Mouse (Mus musculus) myocyte (in vitro differentiated cells): ENCODE data around the gene Amelx.

ENCODE experiments used
- CEBPB ChIP-seq: IDR thresholded peaks from 2 replicates; pipeline ENCODE4 v1.6.1; 2011; ENCODE audit warnings: mild to moderate bottlenecking, moderate library complexity; ENCODE audit not compliant: poor library complexity, insufficient read depth, severe bottlenecking
- E2F4 ChIP-seq: IDR thresholded peaks from one replicate; pipeline ENCODE4 v1.6.1; 2011; ENCODE audit warnings: mild to moderate bottlenecking, control low read depth, moderate library complexity; ENCODE audit not compliant: insufficient read depth
- MAX ChIP-seq: IDR thresholded peaks from one replicate; pipeline ENCODE4 v1.6.1; 2011; ENCODE audit warnings: low read depth, mild to moderate bottlenecking, control low read depth
- MYOD1 ChIP-seq, 3 experiments: IDR thresholded peaks; one replicate each; pipeline ENCODE4 v1.6.1; 2011; ENCODE audit warnings: control low read depth in 2 of 3, low read depth in 2 of 3, mild to moderate bottlenecking in 2 of 3, moderate library complexity in 1 of 3; ENCODE audit not compliant: insufficient read length in 2 of 3, control insufficient read depth in 1 of 3
- POLR2A ChIP-seq: IDR thresholded peaks from one replicate; pipeline ENCODE4 v1.6.1; 2011; ENCODE audit warnings: low read depth, mild to moderate bottlenecking, control low read depth, moderate library complexity; ENCODE audit not compliant: insufficient read length
- POLR2AphosphoS2 ChIP-seq: IDR thresholded peaks from one replicate; pipeline ENCODE4 v1.6.1; 2011; ENCODE audit warnings: low read depth, control low read depth; ENCODE audit not compliant: insufficient read length
- SRF ChIP-seq: IDR thresholded peaks from one replicate; pipeline ENCODE4 v1.6.1; 2011; ENCODE audit warnings: low read depth; ENCODE audit not compliant: control insufficient read depth, insufficient read length
- TCF12 ChIP-seq: IDR thresholded peaks from one replicate; pipeline ENCODE4 v1.6.1; 2011; ENCODE audit warnings: mild to moderate bottlenecking, control low read depth; ENCODE audit not compliant: poor library complexity, insufficient read depth, severe bottlenecking
- TCF3 ChIP-seq: IDR thresholded peaks from one replicate; pipeline ENCODE4 v1.6.1; 2011; ENCODE audit warnings: low read depth, control low read depth; ENCODE audit not compliant: insufficient read length
- USF1 ChIP-seq: IDR thresholded peaks from one replicate; pipeline ENCODE4 v1.6.1; 2011; ENCODE audit warnings: low read depth, mild to moderate bottlenecking, control low read depth, moderate library complexity

GRCm38 (mm10) chrX:169210019-169210418 lies 23.0 kb upstream of the Amelx start:
- TF ChIP-seq USF1 (no peak), POLR2A (no peak), MAX (no peak), POLR2AphosphoS2 (no peak), MYOD1 (IDR thresholded peaks at IDR 0.05; ENCODE audit: control insufficient read depth in 1 of 3, insufficient read length in 2 of 3, low read depth in 2 of 3) (no peak), CEBPB (no peak), E2F4 (no peak), TCF12 (no peak), TCF3 (no peak), SRF (no peak)
